Mouse (Mus musculus) ES-Bruce4 (cell line): ENCODE data around the gene Arhgap45.

Source experiments
- CTCF ChIP-seq: IDR thresholded peaks from one replicate; pipeline ENCODE4 v1.8.1; 2011; ENCODE audit warnings: low read depth, low read length
- EP300 ChIP-seq: IDR thresholded peaks from 2 replicates; pipeline ENCODE4 v1.6.1; 2011; ENCODE audit warnings: low read depth, low read length; ENCODE audit not compliant: insufficient read depth
- POLR2A ChIP-seq: IDR thresholded peaks from one replicate; pipeline ENCODE4 v1.8.1; 2011; ENCODE audit warnings: low read length; ENCODE audit not compliant: insufficient read depth

DNA sequence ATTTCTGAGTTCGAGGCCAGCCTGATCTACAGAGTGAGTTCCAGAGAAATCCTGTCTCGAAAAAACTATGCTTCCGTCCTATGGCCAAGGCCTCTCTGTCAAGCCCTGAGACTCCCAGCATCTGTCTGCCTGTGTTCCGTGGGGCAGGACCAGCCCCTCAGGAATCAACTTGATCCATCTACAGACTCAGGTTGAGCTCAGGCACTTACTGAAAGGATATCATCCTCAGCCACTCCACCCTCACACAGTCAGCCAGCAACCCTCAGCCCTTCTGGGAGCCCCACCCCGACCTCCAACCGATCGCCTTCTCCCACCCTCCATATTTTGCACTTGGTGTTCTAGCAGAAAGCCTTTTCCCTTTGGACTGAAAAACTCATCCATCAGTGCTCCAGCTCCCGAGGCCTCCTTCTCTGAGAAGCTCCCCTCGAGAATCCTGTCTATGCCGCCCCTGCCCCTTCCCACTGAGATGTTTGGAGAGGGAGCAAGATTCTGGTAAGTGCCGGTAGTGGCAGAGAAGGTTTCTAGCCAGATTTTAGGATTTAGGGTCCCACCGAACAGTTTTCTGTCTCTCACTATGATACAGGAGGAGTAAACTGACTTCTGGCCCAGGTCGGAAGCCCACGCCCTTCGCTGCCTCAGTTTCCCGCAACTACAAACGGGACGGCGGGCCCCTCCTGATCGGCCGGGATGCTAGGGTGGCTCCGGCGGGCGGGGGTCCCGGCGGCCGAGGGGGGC, 28.5 kb upstream of the Arhgap45 start:
- TF ChIP-seq CTCF (no peak), POLR2A (no peak), EP300 (no peak)
